Mouse (Mus musculus): Measurements from ENCODE around the gene Col4a2.

- no peak for TF ChIP-seq POU5F1 (IDR thresholded peaks at IDR 0.05; ENCODE audit: borderline replicate concordance, low read length)
- TF ChIP-seq CTCF (conservative IDR thresholded peaks at IDR 0.05; ENCODE audit: low read length) = no peak
- no peak for TF ChIP-seq NANOG (IDR thresholded peaks at IDR 0.05; ENCODE audit: borderline replicate concordance, low read length)
These were observed 29.9 kb upstream of the Col4a2 start for GRCm38 (mm10) chr8:11282696-11283095.
